Mouse (Mus musculus): ENCODE results near the gene Lrrc23. TPM values are rescaled to one million over a fixed set of nuclear protein-coding genes. Genes with fewer than 3 reads are reported as not detected.

Lrrc23 gene
- polyA plus RNA-seq (2014; fragmentation: Nextera tagmentation; extraction: Ambion mirVana), result 0.67 and 0.92 TPM in 2 replicates

DNA sequence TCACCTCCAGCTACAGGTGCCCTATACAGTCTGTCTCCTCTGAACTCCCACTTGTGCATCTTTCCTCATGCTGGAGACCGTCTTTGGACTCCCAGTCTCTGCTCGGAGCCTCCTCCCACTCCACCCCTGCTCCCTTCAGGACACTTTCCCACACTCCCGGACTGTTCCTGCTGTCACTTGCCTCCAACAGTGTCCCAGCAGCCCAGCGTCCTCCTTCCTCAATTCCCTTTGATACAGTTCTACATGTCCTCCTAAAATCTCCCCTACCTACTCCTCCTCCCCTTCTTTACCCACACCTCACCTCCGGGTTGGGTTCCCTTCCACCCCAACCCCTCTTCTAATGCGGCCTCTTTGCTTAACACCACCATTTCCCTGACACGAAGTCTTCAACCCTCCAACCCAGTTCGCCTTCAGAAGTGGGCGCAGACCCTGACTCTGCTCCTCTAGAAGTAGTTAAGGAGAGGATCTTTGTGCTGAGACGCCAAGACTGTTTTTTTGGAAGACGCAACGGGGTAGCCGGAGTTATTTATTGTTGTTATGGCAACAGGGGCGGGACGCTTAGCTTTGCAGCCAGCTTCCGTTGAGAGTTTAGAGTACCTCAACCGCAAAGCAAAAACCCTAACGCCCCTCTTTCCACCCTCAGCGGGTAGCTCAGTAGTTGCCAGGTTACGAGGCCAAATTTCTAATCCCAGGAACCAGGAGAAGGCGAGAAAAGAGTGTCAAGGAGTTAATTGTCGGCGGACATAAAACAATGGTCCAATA lies at the start of gene Lrrc23:
TSS of gene Lrrc23 (minus strand) at position 506 of the 762 bp plus-strand sequence.
- Histone ChIP-seq H3K4me1 (ENCODE audit: control insufficient read depth, insufficient read depth, low read length) (peaks cover 5% of the 10 kb centered on the region; the same call in 1 of the 2 replicates), H3K4me3 (ENCODE audit: low read depth, low read length) (peak within 1 kb of the TSS; percentile 28), H3K9me3 (ENCODE audit: control insufficient read depth, low read length) (no peaks in the 10 kb centered on the region), H3K27me3 (ENCODE audit: control insufficient read depth, insufficient read depth, low read length) (no peaks in the 10 kb centered on the region), H3K9ac (replicated peaks; ENCODE audit: low read depth, low read length) (peak within 1 kb of the TSS; percentile 29), H3K27ac (ENCODE audit: low read depth, low read length) (no peak within 1 kb of the TSS), H3K4me2 (ENCODE audit: low read depth, low read length) (peak within 1 kb of the TSS; percentile 59), H3K36me3 (ENCODE audit: control insufficient read depth, insufficient read depth, low read length) (no peaks in the 10 kb centered on the region)
- ATAC-seq (ENCODE audit: low read depth), result peak; percentile 65
- 3% methylated on average over 23 of the region's 23 CpGs for WGBS

DNA sequence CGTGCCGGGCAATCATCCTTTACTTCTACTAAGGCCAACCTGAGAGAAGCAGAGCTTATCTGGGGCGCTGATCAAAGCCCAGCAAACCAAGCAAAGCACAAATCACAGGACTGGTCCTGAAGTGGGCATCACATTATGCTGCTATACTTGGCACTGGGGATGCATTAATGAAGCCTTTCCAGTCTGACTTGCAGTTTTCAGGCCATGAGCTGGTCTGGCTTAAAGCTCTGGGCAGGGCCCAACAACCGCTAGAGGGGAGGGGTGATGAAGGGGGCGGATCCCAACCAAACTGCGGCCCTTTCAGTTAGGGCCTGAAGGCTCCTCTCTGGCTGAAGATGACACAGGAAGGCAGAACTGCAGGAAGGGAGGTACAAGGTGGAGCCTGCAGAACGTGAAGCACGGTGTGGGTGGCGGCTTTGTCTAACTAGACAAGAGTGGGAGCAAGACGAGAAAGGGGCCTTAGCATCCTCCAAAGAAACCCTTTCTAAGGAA lies 48.6 kb upstream of the Lrrc23 start:
- 22% methylated on average over 10 of the region's 10 CpGs for whole genome bisulfite sequencing
- no peak for ATAC-seq (ENCODE audit: low read depth)
- Histone ChIP-seq H3K9ac (replicated peaks; ENCODE audit: low read depth, low read length) (peak overlapping the region; percentile 51), H3K27ac (ENCODE audit: low read depth, low read length) (peak overlapping the region; percentile 2; the same call in 1 of the 2 replicates), H3K4me3 (ENCODE audit: low read depth, low read length) (peak overlapping the region; percentile 47), H3K4me1 (ENCODE audit: control insufficient read depth, insufficient read depth, low read length) (peaks cover 16% of the 10 kb centered on the region), H3K36me3 (ENCODE audit: control insufficient read depth, insufficient read depth, low read length) (peaks cover 29% of the 10 kb centered on the region), H3K9me3 (ENCODE audit: control insufficient read depth, low read length) (no peaks in the 10 kb centered on the region), H3K27me3 (ENCODE audit: control insufficient read depth, insufficient read depth, low read length) (no peaks in the 10 kb centered on the region), H3K4me2 (ENCODE audit: low read depth, low read length) (peak overlapping the region; percentile 65)

GRCm38 (mm10) chr6:124822049-124822448 lies 42.5 kb upstream of the Lrrc23 start:
- H3K9ac ChIP-seq (replicated peaks; ENCODE audit: low read depth, low read length), result no peak overlapping the region
- no peak overlapping the region for H3K4me3 ChIP-seq (ENCODE audit: low read depth, low read length)
- no peaks in the 10 kb centered on the region for H3K9me3 ChIP-seq (ENCODE audit: control insufficient read depth, low read length)
- ATAC-seq (ENCODE audit: low read depth), result no peak
- no peaks in the 10 kb centered on the region for H3K27me3 ChIP-seq (ENCODE audit: control insufficient read depth, insufficient read depth, low read length)
- no peak overlapping the region for H3K4me2 ChIP-seq (ENCODE audit: low read depth, low read length)
- no peaks in the 10 kb centered on the region for H3K4me1 ChIP-seq (ENCODE audit: control insufficient read depth, insufficient read depth, low read length)
- H3K27ac ChIP-seq (ENCODE audit: low read depth, low read length), result no peak overlapping the region
- over 99% methylated on average over 4 of the region's 4 CpGs for WGBS
- peaks cover 88% of the 10 kb centered on the region for H3K36me3 ChIP-seq (ENCODE audit: control insufficient read depth, insufficient read depth, low read length)

DNA sequence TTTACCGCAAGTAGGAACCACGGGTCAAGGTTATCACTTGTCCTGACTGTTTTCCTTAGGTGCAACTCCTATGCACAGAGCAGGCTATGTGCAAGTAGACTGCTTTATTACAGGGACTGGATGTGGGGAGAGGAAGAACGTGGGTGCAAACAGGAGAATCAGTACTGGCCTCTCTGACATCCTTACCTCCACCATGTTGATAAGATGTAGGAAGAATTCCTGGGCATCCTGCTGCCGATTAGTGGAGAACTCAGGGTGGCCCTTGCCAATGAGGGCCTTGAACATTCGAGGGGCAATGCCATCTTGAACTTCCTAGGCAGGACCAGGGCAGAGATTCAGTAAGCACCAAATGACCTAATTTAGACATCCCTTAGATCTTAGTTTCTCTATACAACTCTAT lies 41.4 kb upstream of the Lrrc23 start:
- H3K9me3 ChIP-seq (ENCODE audit: control insufficient read depth, low read length), result no peaks in the 10 kb centered on the region
- no peak overlapping the region for H3K4me2 ChIP-seq (ENCODE audit: low read depth, low read length)
- WGBS, result 96% methylated on average over 5 of the region's 5 CpGs
- H3K4me1 ChIP-seq (ENCODE audit: control insufficient read depth, insufficient read depth, low read length), result no peaks in the 10 kb centered on the region
- H3K36me3 ChIP-seq (ENCODE audit: control insufficient read depth, insufficient read depth, low read length), result peaks cover 92% of the 10 kb centered on the region
- H3K4me3 ChIP-seq (ENCODE audit: low read depth, low read length), result no peak overlapping the region
- no peak overlapping the region for H3K27ac ChIP-seq (ENCODE audit: low read depth, low read length)
- H3K27me3 ChIP-seq (ENCODE audit: control insufficient read depth, insufficient read depth, low read length), result no peaks in the 10 kb centered on the region
- ATAC-seq (ENCODE audit: low read depth), result no peak
- no peak overlapping the region for H3K9ac ChIP-seq (replicated peaks; ENCODE audit: low read depth, low read length)

GRCm38 (mm10) chr6:124817971-124818370 lies 38.4 kb upstream of the Lrrc23 start:
- H3K9me3 ChIP-seq (ENCODE audit: control insufficient read depth, low read length), result no peaks in the 10 kb centered on the region
- H3K27ac ChIP-seq (ENCODE audit: low read depth, low read length), result no peak overlapping the region
- WGBS, result 96% methylated on average over 8 of the region's 8 CpGs
- no peaks in the 10 kb centered on the region for H3K27me3 ChIP-seq (ENCODE audit: control insufficient read depth, insufficient read depth, low read length)
- no peak overlapping the region for H3K9ac ChIP-seq (replicated peaks; ENCODE audit: low read depth, low read length)
- H3K4me3 ChIP-seq (ENCODE audit: low read depth, low read length), result no peak overlapping the region
- peaks cover 6% of the 10 kb centered on the region for H3K4me1 ChIP-seq (ENCODE audit: control insufficient read depth, insufficient read depth, low read length)
- H3K36me3 ChIP-seq (ENCODE audit: control insufficient read depth, insufficient read depth, low read length), result peaks cover 66% of the 10 kb centered on the region
- ATAC-seq (ENCODE audit: low read depth), result no peak
- H3K4me2 ChIP-seq (ENCODE audit: low read depth, low read length), result no peak overlapping the region

GRCm38 (mm10) chr6:124817563-124817962 lies 38.0 kb upstream of the Lrrc23 start:
- H3K9ac ChIP-seq (replicated peaks; ENCODE audit: low read depth, low read length), result no peak overlapping the region
- H3K27ac ChIP-seq (ENCODE audit: low read depth, low read length), result no peak overlapping the region
- H3K4me1 ChIP-seq (ENCODE audit: control insufficient read depth, insufficient read depth, low read length), result peaks cover 10% of the 10 kb centered on the region
- H3K4me3 ChIP-seq (ENCODE audit: low read depth, low read length), result no peak overlapping the region
- H3K27me3 ChIP-seq (ENCODE audit: control insufficient read depth, insufficient read depth, low read length), result no peaks in the 10 kb centered on the region
- H3K4me2 ChIP-seq (ENCODE audit: low read depth, low read length), result no peak overlapping the region
- ATAC-seq (ENCODE audit: low read depth), result no peak
- 94% methylated on average over 8 of the region's 8 CpGs for WGBS
- H3K36me3 ChIP-seq (ENCODE audit: control insufficient read depth, insufficient read depth, low read length), result peaks cover 61% of the 10 kb centered on the region
- H3K9me3 ChIP-seq (ENCODE audit: control insufficient read depth, low read length), result no peaks in the 10 kb centered on the region

GRCm38 (mm10) chr6:124817125-124817524 lies 37.6 kb upstream of the Lrrc23 start:
- ATAC-seq (ENCODE audit: low read depth), result no peak
- Histone ChIP-seq H3K4me2 (ENCODE audit: low read depth, low read length) (no peak overlapping the region), H3K9ac (replicated peaks; ENCODE audit: low read depth, low read length) (no peak overlapping the region), H3K4me1 (ENCODE audit: control insufficient read depth, insufficient read depth, low read length) (peaks cover 15% of the 10 kb centered on the region), H3K27ac (ENCODE audit: low read depth, low read length) (no peak overlapping the region), H3K9me3 (ENCODE audit: control insufficient read depth, low read length) (no peaks in the 10 kb centered on the region), H3K27me3 (ENCODE audit: control insufficient read depth, insufficient read depth, low read length) (no peaks in the 10 kb centered on the region), H3K4me3 (ENCODE audit: low read depth, low read length) (no peak overlapping the region), H3K36me3 (ENCODE audit: control insufficient read depth, insufficient read depth, low read length) (peaks cover 58% of the 10 kb centered on the region)
- WGBS, result 95% methylated on average over 11 of the region's 11 CpGs

DNA sequence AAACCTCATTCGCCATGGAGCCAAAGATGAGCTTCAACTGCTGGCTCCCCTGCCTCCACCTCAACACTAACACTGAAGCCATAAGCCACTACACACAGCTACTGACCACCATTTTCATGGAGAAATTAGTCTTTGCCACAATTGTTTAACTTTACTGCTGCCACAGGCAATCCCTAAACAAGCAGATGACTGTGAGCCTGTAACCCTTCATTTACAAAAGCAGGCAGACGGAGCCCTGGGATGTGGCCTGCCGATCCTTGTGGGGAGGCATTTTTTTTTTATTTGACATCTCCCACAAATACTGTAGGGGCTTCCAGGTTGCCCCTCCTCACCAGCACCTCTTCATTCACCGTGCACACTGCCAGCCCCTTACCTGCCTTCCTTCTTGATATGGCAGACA lies 37.1 kb upstream of the Lrrc23 start:
- Histone ChIP-seq H3K27ac (ENCODE audit: low read depth, low read length) (no peak overlapping the region), H3K27me3 (ENCODE audit: control insufficient read depth, insufficient read depth, low read length) (no peaks in the 10 kb centered on the region), H3K4me2 (ENCODE audit: low read depth, low read length) (no peak overlapping the region), H3K9ac (replicated peaks; ENCODE audit: low read depth, low read length) (no peak overlapping the region), H3K36me3 (ENCODE audit: control insufficient read depth, insufficient read depth, low read length) (peaks cover 58% of the 10 kb centered on the region), H3K4me1 (ENCODE audit: control insufficient read depth, insufficient read depth, low read length) (peaks cover 16% of the 10 kb centered on the region), H3K9me3 (ENCODE audit: control insufficient read depth, low read length) (no peaks in the 10 kb centered on the region), H3K4me3 (ENCODE audit: low read depth, low read length) (no peak overlapping the region)
- WGBS, result 94% methylated on average over 4 of the region's 4 CpGs
- no peak for ATAC-seq (ENCODE audit: low read depth)

Data from neural tube, embryonic 14.5 days (tissue).